Mouse (Mus musculus) CD4-positive, CD25-positive, alpha-beta regulatory T cell, adult 2 months (primary cell): ENCODE data around the gene Sqstm1.

Experiments used
- DNase-seq: peaks from one replicate; pipeline ENCODE4 v3.0.0-alpha.2; 2012; ENCODE audit warnings: low read depth, low spot score

Gene Sqstm1

GRCm38 (mm10) chr11:50211322-50212059 is 864 bp upstream of the Sqstm1 start:
- DNase-seq = no peak

- DNase-seq = peak; percentile 94
Measured at GRCm38 (mm10) chr11:50210101-50210504, 524 bp downstream of the Sqstm1 start.

GRCm38 (mm10) chr11:50208039-50208438 is 2.6 kb downstream of the Sqstm1 start:
- DNase-seq = no peak

- no peak for DNase-seq
Measured at GRCm38 (mm10) chr11:50207344-50207743, 3.3 kb downstream of the Sqstm1 start.

GRCm38 (mm10) chr11:50206037-50206436 is 4.6 kb downstream of the Sqstm1 start:
- no peak for DNase-seq

- no peak for DNase-seq
Measured at GRCm38 (mm10) chr11:50205434-50205833, 5.2 kb downstream of the Sqstm1 start.

- DNase-seq = no peak
Measured at GRCm38 (mm10) chr11:50203302-50203827, 7.3 kb downstream of the Sqstm1 start.

- DNase-seq = no peak
Measured at GRCm38 (mm10) chr11:50201590-50201989, 9.0 kb downstream of the Sqstm1 start.

- DNase-seq = no peak
Measured at GRCm38 (mm10) chr11:50200613-50201012, 10.0 kb downstream of the Sqstm1 start.

- DNase-seq = no peak
Measured at GRCm38 (mm10) chr11:50198916-50199315, 11.7 kb downstream of the Sqstm1 start.

- DNase-seq = no peak
Measured at GRCm38 (mm10) chr11:50198219-50198846, 12.3 kb downstream of the Sqstm1 start.

GRCm38 (mm10) chr11:50197500-50197899 is 13.1 kb downstream of the Sqstm1 start:
- DNase-seq = no peak

- DNase-seq = no peak
Measured at GRCm38 (mm10) chr11:50194793-50195192, 15.8 kb downstream of the Sqstm1 start.

GRCm38 (mm10) chr11:50194070-50194469 is 16.6 kb downstream of the Sqstm1 start:
- no peak for DNase-seq

- DNase-seq = no peak
Measured at GRCm38 (mm10) chr11:50192278-50192677, 18.3 kb downstream of the Sqstm1 start.

- DNase-seq = no peak
Measured at GRCm38 (mm10) chr11:50190362-50190761, 20.3 kb downstream of the Sqstm1 start.

- DNase-seq = no peak
Measured at GRCm38 (mm10) chr11:50188682-50189081, 21.9 kb downstream of the Sqstm1 start.

- no peak for DNase-seq
Measured at GRCm38 (mm10) chr11:50184788-50185187, 25.8 kb downstream of the Sqstm1 start.

- no peak for DNase-seq
Measured at GRCm38 (mm10) chr11:50182702-50183101, 27.9 kb downstream of the Sqstm1 start.

- no peak for DNase-seq
Measured at GRCm38 (mm10) chr11:50180478-50181231, 30.0 kb downstream of the Sqstm1 start.

- no peak for DNase-seq
Measured at GRCm38 (mm10) chr11:50178532-50179488, 31.8 kb downstream of the Sqstm1 start.
